Mouse (Mus musculus): ENCODE measurements at regions not wholly inside any gene's neighbourhood (a gene's known extent, or its start where the extent isn't known, plus 50 kb on each side); places are given as distances from the start of the nearest gene placed in this dataset.

DNA sequence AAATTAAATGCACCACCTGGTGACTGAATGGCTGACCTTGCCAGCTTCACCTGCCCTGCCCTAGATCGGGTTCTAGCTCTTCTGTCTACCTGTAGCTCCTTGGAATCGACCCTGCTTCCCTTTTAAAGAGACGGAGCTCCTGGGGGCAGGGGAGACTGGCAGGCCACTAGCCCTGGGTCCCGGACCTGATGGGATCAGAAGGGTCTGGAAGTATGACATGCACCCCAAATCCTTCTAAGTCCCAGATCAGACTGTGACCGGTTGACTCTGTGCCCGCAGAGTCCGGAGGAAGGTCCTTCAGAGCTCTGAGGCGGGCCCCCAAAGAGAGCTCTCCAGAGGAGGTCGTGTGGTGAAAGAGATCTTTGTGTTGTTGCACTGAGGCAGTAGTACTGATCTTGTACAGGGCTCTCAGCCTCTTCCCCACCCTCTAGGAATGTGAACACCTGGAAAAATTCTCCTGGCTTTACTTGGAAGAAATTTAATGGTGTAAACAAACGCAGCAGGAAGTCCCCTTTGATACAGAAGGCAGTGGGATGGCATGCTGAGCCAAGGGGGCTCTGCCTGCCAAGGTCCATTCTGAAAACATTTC, 259.2 kb upstream of the Nr2f2 start:
- WGBS = 12% methylated on average over 10 of the region's 10 CpGs
- Histone ChIP-seq H3K4me1 (ENCODE audit: control insufficient read depth, insufficient read depth, low read length) (peaks cover 11% of the 10 kb centered on the region), H3K27ac (ENCODE audit: insufficient read depth, low read depth, low read length) (no peak overlapping the region), H3K4me3 (ENCODE audit: insufficient read depth, low read depth, low read length) (no peak overlapping the region)
- no peak for TF ChIP-seq CTCF (IDR thresholded peaks at IDR 0.05; ENCODE audit: insufficient read depth, low read depth, low read length)
- TF ChIP-seq POLR2A (IDR thresholded peaks at IDR 0.05; ENCODE audit: insufficient read depth, low read depth, low read length) = no peak

DNA sequence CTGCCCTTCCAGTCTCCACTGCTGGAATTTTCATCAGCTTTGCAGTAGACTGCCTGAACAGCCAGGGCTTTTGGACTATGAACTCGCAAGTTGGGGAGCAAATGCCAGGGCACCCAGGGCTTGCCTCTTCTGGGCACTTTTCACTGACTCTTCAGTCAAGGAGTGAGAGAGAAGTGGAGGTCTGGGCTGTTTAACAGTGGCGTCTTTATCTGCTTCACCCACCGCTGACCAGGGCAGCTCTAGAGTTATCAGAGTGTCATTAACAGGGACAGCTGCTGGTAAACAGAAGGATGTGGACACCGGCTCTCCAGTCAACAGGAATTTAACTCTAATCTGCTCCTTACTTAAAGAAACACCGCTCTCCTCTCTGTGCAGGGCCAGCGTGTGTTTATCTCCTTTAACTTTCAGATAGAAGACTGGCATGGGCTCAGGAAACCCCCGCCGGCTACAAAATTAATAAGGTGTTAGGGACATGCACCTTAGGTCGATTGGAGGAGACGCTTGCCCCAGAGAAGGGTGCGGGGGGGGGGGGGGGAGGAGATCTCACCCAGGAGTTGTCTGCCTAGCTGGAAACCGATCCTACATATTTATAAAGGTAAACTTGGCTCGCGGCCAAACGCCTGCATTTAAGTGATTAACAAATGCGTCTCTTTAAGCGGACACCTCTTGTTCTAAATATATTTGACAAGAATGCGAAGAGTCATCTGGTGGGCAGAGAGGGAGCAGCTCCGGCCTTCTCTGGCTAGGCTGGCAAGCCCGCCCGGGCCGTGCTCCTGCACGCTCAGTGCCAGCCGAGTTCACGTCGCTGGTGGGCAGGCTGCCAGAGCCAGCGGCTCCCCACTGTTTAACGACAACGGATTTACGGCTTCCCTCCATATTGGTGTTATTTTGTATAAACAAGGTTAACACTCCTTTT, 258.4 kb upstream of the Nr2f2 start:
- peaks cover 11% of the 10 kb centered on the region for H3K4me1 ChIP-seq (ENCODE audit: control insufficient read depth, insufficient read depth, low read length)
- TF ChIP-seq CTCF (IDR thresholded peaks at IDR 0.05; ENCODE audit: insufficient read depth, low read depth, low read length) (no peak), POLR2A (IDR thresholded peaks at IDR 0.05; ENCODE audit: insufficient read depth, low read depth, low read length) (no peak)
- H3K4me3 ChIP-seq (ENCODE audit: insufficient read depth, low read depth, low read length) = no peak overlapping the region
- 8% methylated on average over 30 of the region's 30 CpGs for WGBS
- H3K27ac ChIP-seq (ENCODE audit: insufficient read depth, low read depth, low read length) = no peak overlapping the region

DNA sequence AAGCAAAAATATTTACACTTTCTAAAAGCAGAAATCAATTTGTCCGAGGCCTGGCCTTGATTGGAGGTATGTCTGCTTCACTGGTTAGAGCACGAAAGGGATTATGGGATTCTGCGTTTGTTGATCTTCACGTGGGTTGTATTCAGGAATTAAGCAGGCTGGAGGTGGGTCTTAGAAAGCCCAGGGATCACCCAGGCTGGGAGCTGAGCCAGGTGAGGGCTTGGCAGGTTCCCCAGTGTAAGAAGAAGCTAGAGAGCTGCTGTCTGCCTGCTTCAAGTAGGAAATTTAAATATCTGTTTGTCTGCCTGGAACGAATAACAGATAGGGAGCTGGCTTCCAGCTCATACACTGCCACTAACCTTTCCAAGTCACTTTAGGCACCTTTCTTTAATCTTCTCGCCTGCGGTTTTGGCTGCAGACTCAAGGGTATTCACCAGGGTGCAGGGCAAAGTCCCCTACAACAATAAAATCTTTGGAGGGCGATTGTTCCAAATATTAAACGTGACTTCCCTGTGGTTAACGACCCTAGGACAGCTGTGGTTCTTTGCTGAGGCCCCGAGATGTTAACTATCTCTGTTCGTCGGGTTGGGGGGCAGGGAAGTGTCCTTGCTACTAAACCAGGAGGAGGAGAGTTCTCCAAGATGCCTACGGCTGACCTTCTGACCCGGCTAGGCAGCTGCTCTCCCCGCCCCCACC, 257.6 kb upstream of the Nr2f2 start:
- Histone ChIP-seq H3K4me1 (ENCODE audit: control insufficient read depth, insufficient read depth, low read length) (peaks cover 11% of the 10 kb centered on the region), H3K27ac (ENCODE audit: insufficient read depth, low read depth, low read length) (no peak overlapping the region), H3K4me3 (ENCODE audit: insufficient read depth, low read depth, low read length) (no peak overlapping the region)
- TF ChIP-seq CTCF (IDR thresholded peaks at IDR 0.05; ENCODE audit: insufficient read depth, low read depth, low read length) = no peak
- no peak for TF ChIP-seq POLR2A (IDR thresholded peaks at IDR 0.05; ENCODE audit: insufficient read depth, low read depth, low read length)
- WGBS = 39% methylated on average over 16 of the region's 16 CpGs

DNA sequence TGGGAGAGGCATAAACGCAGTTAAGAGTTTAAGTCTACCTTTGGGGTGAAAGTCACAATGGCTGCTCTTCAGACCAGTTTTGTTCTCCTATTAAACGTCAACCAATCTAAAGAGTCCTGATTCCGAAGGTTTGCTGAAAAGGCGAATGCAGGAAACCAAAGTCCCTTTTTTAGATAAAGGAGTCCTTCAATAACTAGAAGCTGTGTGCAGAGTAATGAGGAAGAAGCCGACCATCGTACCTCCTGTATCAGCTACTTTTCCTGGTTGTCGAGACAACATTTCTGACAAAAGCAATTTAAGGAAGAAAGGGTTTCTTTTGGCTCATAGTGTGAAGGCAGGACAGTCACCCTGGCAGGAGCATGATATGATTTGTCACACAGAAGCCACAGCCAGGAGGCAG, 252.9 kb upstream of the Nr2f2 start:
- 90% methylated on average over 7 of the region's 7 CpGs for WGBS
- TF ChIP-seq POLR2A (IDR thresholded peaks at IDR 0.05; ENCODE audit: insufficient read depth, low read depth, low read length) (no peak), CTCF (IDR thresholded peaks at IDR 0.05; ENCODE audit: insufficient read depth, low read depth, low read length) (no peak)
- Histone ChIP-seq H3K4me3 (ENCODE audit: insufficient read depth, low read depth, low read length) (no peak overlapping the region), H3K4me1 (ENCODE audit: control insufficient read depth, insufficient read depth, low read length) (no peaks in the 10 kb centered on the region), H3K27ac (ENCODE audit: insufficient read depth, low read depth, low read length) (no peak overlapping the region)

DNA sequence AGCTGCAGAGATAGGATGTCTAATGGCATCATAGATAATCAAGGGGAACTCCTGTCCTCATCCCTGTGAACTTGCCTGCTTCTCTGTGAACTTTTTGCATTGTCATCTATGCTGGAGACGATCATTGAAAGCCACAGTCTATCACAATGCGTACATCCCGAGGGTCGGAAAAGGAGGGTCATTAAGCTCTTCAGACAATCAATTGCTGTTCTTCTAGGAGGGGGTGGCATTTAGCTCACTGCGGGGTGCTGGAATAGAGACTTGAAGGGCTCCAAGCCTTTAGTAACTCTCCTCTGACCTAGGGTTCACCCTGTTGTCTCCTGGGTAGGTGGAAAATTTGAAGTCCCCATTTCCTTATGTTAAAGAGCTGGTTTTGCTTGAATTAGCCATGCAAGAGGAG, 251.7 kb upstream of the Nr2f2 start:
- no peaks in the 10 kb centered on the region for H3K4me1 ChIP-seq (ENCODE audit: control insufficient read depth, insufficient read depth, low read length)
- no peak overlapping the region for H3K27ac ChIP-seq (ENCODE audit: insufficient read depth, low read depth, low read length)
- no peak overlapping the region for H3K4me3 ChIP-seq (ENCODE audit: insufficient read depth, low read depth, low read length)
- TF ChIP-seq CTCF (IDR thresholded peaks at IDR 0.05; ENCODE audit: insufficient read depth, low read depth, low read length) = no peak
- no peak for TF ChIP-seq POLR2A (IDR thresholded peaks at IDR 0.05; ENCODE audit: insufficient read depth, low read depth, low read length)
- WGBS = 51% methylated on average over 5 of the region's 5 CpGs

DNA sequence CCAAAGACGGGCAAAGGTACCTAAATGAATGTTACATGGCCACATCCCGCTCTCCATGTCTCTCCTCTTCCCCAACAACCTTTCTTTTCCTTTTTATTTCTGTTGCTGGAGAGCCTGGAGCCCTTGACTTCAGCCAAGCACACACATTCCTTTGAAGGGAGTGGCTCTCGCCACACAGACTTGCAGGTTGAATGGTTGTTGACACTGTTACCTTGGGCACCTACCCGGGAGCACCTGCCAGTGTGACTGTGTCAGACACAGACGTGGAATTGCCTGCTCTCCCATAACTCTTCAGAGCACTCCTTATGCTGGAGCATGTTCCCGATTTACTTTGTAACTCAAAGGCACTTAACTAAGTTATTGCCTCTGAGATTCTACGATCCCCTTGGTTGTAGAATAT, 240.0 kb upstream of the Nr2f2 start:
- Histone ChIP-seq H3K27ac (ENCODE audit: insufficient read depth, low read depth, low read length) (no peak overlapping the region), H3K4me3 (ENCODE audit: insufficient read depth, low read depth, low read length) (no peak overlapping the region), H3K4me1 (ENCODE audit: control insufficient read depth, insufficient read depth, low read length) (no peaks in the 10 kb centered on the region)
- TF ChIP-seq POLR2A (IDR thresholded peaks at IDR 0.05; ENCODE audit: insufficient read depth, low read depth, low read length) (no peak), CTCF (IDR thresholded peaks at IDR 0.05; ENCODE audit: insufficient read depth, low read depth, low read length) (no peak)
- WGBS = 95% methylated on average over 7 of the region's 7 CpGs

DNA sequence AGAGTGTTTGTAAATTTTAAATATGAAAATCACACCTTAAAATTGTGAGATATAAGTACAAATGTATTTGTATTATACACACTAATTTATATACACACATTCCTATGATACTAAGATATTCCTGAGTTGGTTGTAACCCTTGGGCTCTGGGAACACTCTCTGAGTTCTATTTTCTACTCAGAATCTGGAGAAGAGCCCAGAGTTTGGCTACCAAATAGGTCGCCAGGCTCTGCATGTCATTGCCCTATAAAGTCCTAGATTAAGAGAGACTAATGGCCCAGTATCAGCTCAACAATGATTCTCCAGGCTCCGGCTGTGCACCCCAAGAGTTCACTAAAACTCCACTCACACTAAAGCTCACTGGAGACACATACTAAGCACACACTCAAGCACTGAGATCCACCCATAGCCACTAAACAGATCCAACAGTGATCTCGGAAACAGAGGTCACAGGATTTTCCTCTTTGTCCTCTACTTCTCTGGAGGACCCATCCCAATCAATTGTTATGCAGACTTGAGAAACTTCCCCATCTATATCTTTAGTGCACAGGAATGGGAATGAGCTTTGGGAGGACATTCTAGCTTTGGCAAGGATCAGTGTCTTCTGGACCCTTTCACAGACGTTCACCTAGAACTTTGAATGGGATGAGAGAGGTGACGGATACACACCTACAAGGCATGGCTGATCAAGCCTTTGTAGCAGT, 238.1 kb upstream of the Nr2f2 start:
- WGBS = 82% methylated on average over 5 of the region's 5 CpGs
- TF ChIP-seq CTCF (IDR thresholded peaks at IDR 0.05; ENCODE audit: insufficient read depth, low read depth, low read length) = no peak
- no peak for TF ChIP-seq POLR2A (IDR thresholded peaks at IDR 0.05; ENCODE audit: insufficient read depth, low read depth, low read length)
- Histone ChIP-seq H3K4me3 (ENCODE audit: insufficient read depth, low read depth, low read length) (no peak overlapping the region), H3K27ac (ENCODE audit: insufficient read depth, low read depth, low read length) (no peak overlapping the region), H3K4me1 (ENCODE audit: control insufficient read depth, insufficient read depth, low read length) (no peaks in the 10 kb centered on the region)

DNA sequence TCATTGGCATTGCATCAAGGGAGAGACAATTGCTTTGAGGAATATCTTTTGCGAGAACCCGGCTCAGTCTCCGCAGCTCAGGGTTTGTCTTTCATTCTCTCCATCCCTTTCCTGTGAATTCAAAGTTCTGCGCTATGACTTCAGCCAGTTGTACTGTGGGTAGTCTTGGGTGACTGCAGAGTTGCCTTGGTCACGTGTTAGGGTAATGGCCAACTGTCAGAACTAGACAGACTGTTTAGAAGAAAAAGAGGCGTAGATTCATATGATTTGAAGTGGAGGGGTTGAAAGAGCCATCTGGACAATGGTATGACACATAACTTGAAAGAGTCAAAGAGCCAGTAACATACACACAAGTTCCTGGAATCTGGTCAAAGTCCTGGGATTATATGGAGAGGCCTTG, 226.5 kb upstream of the Nr2f2 start:
- no peaks in the 10 kb centered on the region for H3K4me1 ChIP-seq (ENCODE audit: control insufficient read depth, insufficient read depth, low read length)
- H3K4me3 ChIP-seq (ENCODE audit: insufficient read depth, low read depth, low read length) = no peak overlapping the region
- no peak for TF ChIP-seq POLR2A (IDR thresholded peaks at IDR 0.05; ENCODE audit: insufficient read depth, low read depth, low read length)
- no peak for TF ChIP-seq CTCF (IDR thresholded peaks at IDR 0.05; ENCODE audit: insufficient read depth, low read depth, low read length)
- WGBS = 95% methylated on average over 6 of the region's 6 CpGs
- H3K27ac ChIP-seq (ENCODE audit: insufficient read depth, low read depth, low read length) = no peak overlapping the region
